Mouse (Mus musculus): ENCODE measurements around the gene Stac3. TPM values are rescaled to one million over a fixed set of nuclear protein-coding genes. Genes with fewer than 3 reads are reported as not detected.

Stac3 gene
- polyA plus RNA-seq, 1 experiment from 2014 or later, result 0.76 TPM

Other genes with a start within 250 kb of the Stac3 start
- 1.4 and 2.2 TPM in 2 replicates for gene Kif5a, start 238.3 kb upstream of the Stac3 start, polyA plus RNA-seq (2016; fragmentation: Nextera tagmentation; extraction: Ambion mirVana)
- 185 and 194 TPM in 2 replicates for gene Dctn2, start 235.3 kb upstream of the Stac3 start, polyA plus RNA-seq (2016; fragmentation: Nextera tagmentation; extraction: Ambion mirVana)
- 16.7 and 18.8 TPM in 2 replicates for gene Mbd6, start 212.7 kb upstream of the Stac3 start, polyA plus RNA-seq (2016; fragmentation: Nextera tagmentation; extraction: Ambion mirVana)
- gene Mars, start 189.9 kb upstream of the Stac3 start, polyA plus RNA-seq (2016; fragmentation: Nextera tagmentation; extraction: Ambion mirVana), result 170 and 205 TPM in 2 replicates
- 5.5 and 5.9 TPM in 2 replicates for gene Arhgap9, start 179.7 kb upstream of the Stac3 start, polyA plus RNA-seq (2016; fragmentation: Nextera tagmentation; extraction: Ambion mirVana)
- 10.9 and 11.7 TPM in 2 replicates for gene Gli1, start 159.7 kb upstream of the Stac3 start, polyA plus RNA-seq (2016; fragmentation: Nextera tagmentation; extraction: Ambion mirVana)
- 0.13 TPM in 1 of 2 replicates, not detected in the other for gene Inhbe, start 147.3 kb upstream of the Stac3 start, polyA plus RNA-seq (2016; fragmentation: Nextera tagmentation; extraction: Ambion mirVana)
- gene Inhbc, start 131.3 kb upstream of the Stac3 start, polyA plus RNA-seq (2016; fragmentation: Nextera tagmentation; extraction: Ambion mirVana), result 0.10 and 0.23 TPM in 2 replicates
- 35.0 and 39.5 TPM in 2 replicates for gene R3hdm2, start 121.4 kb upstream of the Stac3 start, polyA plus RNA-seq (2016; fragmentation: Nextera tagmentation; extraction: Ambion mirVana)
- gene Ndufa4l2, start 13.3 kb downstream of the Stac3 start, polyA plus RNA-seq (2016; fragmentation: Nextera tagmentation; extraction: Ambion mirVana), result 1.4 and 3.4 TPM in 2 replicates
- gene Shmt2, start 20.8 kb downstream of the Stac3 start, polyA plus RNA-seq (2016; fragmentation: Nextera tagmentation; extraction: Ambion mirVana), result 143 and 173 TPM in 2 replicates
- 0.54 and 1.0 TPM in 2 replicates for gene Nxph4, start 32.9 kb downstream of the Stac3 start, polyA plus RNA-seq (2016; fragmentation: Nextera tagmentation; extraction: Ambion mirVana)
- gene Lrp1, start 119.5 kb downstream of the Stac3 start, polyA plus RNA-seq (2016; fragmentation: Nextera tagmentation; extraction: Ambion mirVana), result 48.6 and 67.8 TPM in 2 replicates
- gene Stat6, start 141.3 kb downstream of the Stac3 start, polyA plus RNA-seq (2016; fragmentation: Nextera tagmentation; extraction: Ambion mirVana), result 8.4 and 9.7 TPM in 2 replicates
- 11.9 and 12.3 TPM in 2 replicates for gene Nemp1, start 165.2 kb downstream of the Stac3 start, polyA plus RNA-seq (2016; fragmentation: Nextera tagmentation; extraction: Ambion mirVana)
- 13.1 and 17.4 TPM in 2 replicates for gene Nab2, start 166.9 kb downstream of the Stac3 start, polyA plus RNA-seq (2016; fragmentation: Nextera tagmentation; extraction: Ambion mirVana)
- 0.49 and 0.78 TPM in 2 replicates for gene Myo1a, start 203.5 kb downstream of the Stac3 start, polyA plus RNA-seq (2016; fragmentation: Nextera tagmentation; extraction: Ambion mirVana)
- gene Tac2, start 222.8 kb downstream of the Stac3 start, polyA plus RNA-seq (2016; fragmentation: Nextera tagmentation; extraction: Ambion mirVana), result 2.1 and 2.8 TPM in 2 replicates
- gene Zbtb39, start 237.9 kb downstream of the Stac3 start, polyA plus RNA-seq (2016; fragmentation: Nextera tagmentation; extraction: Ambion mirVana), result 5.1 and 5.5 TPM in 2 replicates